Mouse (Mus musculus) thymus, postnatal 10 days (tissue): ENCODE measurements around the gene Plekhg1.

ENCODE experiments used
- DNase-seq, 2 experiments: peaks; one replicate each; pipeline ENCODE4 v3.0.0; 2021; ENCODE audit warnings: low spot score in 2 of 2

The Plekhg1 gene

GRCm38 (mm10) chr10:3741791-3742190 lies 1.6 kb downstream of the Plekhg1 start:
- DNase-seq, result no peak

GRCm38 (mm10) chr10:3743069-3743468 lies 2.9 kb downstream of the Plekhg1 start:
- DNase-seq, result no peak

DNA sequence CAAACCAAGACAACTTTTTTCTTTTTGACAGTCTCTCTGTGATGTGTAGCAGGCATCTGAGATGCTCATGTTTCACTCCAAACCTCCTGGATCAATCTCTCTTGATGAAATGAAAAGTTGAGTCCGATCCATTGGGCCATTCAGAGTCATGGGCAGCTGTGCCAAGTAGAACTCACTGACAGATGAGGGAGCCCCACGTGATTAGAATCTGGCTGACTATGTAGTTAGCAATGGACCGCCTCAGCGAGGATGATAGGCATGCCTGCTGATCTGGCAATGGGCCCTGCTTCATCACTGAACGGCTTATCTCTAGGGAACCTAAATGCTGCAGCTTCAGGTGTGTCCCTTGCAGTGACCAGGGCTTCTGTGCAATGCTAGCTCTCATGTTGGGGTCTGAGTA lies 3.7 kb downstream of the Plekhg1 start:
- no peak for DNase-seq

GRCm38 (mm10) chr10:3746794-3747518 lies 6.8 kb downstream of the Plekhg1 start:
- no peak for DNase-seq

DNA sequence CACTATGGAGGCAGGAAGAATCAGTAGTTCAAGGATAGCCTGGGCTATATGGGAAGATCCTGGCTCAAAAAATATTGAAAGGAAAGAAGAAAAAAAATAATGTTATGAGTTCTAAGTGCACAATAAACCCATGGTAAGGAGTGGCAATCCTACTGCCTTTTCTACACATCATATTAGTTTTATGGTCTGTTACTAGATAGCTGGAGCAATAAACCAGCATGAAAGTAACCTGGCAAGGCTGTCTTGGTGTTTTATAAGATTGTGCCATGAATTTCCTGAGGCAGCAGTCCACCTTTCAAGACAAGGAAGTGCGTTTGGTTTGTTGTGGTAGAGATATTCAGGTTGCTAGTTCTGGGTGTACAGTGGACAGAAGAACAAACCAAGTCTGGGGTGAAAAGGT lies 9.4 kb downstream of the Plekhg1 start:
- DNase-seq, result no peak

GRCm38 (mm10) chr10:3761992-3762391 lies 21.8 kb downstream of the Plekhg1 start:
- DNase-seq, result no peak

- DNase-seq, result no peak
These were observed 23.0 kb downstream of the Plekhg1 start for GRCm38 (mm10) chr10:3763199-3763598.

- DNase-seq, result no peak
These were observed 29.0 kb downstream of the Plekhg1 start for GRCm38 (mm10) chr10:3769131-3769530.

DNA sequence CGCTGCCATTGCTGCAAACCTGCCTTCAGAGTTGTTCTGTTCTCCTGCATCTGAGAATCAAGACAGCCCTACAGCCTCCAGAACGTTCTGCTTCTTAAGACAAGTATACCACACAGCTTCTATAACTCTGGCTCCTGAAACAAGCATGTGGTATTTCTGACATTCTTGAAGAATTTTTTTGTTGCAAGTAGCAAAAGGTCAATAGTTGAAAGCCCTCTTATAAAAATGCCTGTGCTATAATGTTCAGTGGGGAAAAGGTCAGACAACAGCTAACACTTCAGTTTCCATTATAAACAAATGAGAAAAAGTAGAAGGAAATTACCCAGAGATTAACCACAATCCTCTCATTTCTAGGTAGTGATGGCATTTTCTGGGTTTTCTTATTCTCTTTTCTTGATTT lies 34.2 kb downstream of the Plekhg1 start:
- no peak for DNase-seq

DNA sequence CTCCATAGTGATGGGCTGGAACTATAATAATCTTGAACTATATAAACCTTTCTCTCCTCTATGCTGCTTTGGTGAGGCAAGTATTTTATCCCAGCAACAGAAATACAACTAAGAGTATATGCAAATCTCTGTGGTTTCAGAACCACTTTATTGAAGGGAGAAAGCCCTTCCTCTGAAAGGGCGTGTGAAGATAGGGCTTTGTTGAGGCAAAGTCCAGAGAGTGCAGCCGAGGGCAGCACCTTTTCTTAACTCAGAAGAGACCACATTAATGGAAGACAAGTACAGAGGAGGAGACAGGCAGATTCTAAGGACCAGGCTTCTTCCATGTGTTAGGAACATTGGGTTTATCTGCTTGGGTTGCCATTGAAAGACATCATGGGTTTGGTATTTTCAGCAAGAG lies 36.6 kb downstream of the Plekhg1 start:
- no peak for DNase-seq

GRCm38 (mm10) chr10:3785362-3785761 lies 45.2 kb downstream of the Plekhg1 start:
- no peak for DNase-seq

DNA sequence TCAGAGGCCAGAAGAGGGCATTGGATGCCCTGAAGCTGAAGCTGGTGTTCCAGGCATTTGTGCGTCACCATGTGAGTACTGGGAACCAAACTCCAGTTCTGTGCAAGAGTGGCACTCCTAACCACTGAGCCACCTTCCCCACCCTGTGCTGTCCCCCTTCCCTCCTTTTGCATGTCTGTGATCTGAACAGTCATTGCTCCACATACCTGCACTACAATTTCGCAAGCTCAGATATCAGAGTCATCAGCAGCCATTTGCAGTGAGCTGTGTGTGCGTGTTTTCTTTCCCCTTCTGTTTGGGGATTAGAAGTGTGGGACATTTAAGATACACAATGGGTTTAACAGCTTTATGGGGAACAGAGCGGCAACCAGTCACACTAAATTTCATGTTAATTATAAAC lies 46.4 kb downstream of the Plekhg1 start:
- DNase-seq, result no peak

- DNase-seq, result no peak
These were observed 46.8 kb downstream of the Plekhg1 start for GRCm38 (mm10) chr10:3787006-3787405.

- DNase-seq, result no peak
These were observed 53.7 kb downstream of the Plekhg1 start for GRCm38 (mm10) chr10:3793825-3794224.

GRCm38 (mm10) chr10:3799455-3799854 lies 59.3 kb downstream of the Plekhg1 start:
- DNase-seq, result no peak

DNA sequence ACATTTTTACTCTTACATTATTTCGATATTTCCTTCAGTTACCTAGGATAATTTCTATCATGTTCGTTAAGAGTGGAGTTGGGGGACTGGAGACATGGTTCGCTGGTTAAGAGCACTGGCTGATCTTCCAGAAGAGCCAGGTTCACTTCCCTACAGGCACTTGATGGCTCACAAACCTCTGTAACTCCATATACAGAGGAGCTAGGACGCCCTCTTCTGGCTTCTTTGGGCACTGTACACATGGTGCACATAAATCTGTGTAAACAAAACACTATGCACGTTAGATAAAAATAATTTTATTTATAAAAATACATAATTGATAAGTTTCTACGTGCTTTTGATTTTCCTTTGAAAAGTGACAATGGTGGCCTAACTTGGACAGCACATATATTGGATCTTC lies 61.1 kb downstream of the Plekhg1 start:
- DNase-seq, result no peak

- DNase-seq, result no peak
These were observed 65.2 kb downstream of the Plekhg1 start for GRCm38 (mm10) chr10:3805334-3805733.

DNA sequence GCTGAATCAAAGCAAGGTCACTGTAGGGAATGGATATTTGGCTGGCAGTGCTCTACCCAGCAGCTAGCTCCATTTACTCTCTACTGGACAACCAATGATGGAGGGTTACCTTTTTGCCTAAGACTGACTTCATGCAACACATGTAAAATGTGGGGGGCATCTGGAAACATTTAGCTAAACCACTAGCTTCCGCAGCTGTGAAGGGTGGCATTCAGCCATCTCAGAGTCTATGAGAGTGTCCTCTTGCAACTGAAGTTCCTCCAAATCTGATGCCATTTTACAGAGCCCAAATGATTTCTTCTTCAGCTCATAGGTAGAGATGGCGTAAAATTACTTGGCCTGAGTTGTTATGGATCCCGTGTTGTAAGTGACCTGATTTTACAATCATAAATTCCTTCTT lies 67.8 kb downstream of the Plekhg1 start:
- no peak for DNase-seq

DNA sequence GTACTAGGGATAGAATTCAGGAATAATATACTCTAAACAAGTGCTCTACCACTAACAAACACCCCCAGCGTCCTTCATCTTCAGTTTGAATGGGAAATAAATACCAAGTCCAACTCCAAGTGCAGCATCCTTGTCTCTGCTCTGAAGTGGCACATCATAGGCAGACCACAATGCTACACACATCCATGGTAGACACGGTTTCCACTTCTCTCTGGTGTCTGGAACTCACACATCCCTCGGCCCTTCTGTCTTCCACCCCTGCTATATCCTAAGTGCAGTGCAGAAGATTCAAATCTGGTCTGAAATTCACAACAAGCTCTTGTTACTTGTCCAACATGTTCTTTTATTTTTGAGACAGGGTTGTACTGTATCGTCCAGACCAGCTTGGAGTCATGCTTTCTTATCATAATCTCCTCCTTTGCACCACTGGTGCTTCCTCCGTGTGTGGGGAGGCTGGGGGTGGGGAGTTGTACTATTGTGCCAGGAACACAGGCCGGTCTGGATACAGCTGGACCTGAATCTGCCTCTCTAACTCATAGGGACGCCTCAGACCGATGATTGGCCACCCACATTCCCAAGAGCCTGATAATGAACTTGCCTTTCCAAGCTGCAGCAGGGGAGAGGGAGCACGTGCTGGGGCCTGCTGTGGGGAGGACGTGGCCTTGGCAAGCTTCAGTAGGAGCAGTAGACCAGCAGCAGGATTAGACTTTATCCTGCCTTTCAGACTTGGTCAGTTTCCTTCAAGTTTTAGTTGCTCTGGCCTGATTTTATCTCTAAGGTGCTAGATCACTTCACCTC lies 70.5 kb downstream of the Plekhg1 start:
- DNase-seq, result no peak

DNA sequence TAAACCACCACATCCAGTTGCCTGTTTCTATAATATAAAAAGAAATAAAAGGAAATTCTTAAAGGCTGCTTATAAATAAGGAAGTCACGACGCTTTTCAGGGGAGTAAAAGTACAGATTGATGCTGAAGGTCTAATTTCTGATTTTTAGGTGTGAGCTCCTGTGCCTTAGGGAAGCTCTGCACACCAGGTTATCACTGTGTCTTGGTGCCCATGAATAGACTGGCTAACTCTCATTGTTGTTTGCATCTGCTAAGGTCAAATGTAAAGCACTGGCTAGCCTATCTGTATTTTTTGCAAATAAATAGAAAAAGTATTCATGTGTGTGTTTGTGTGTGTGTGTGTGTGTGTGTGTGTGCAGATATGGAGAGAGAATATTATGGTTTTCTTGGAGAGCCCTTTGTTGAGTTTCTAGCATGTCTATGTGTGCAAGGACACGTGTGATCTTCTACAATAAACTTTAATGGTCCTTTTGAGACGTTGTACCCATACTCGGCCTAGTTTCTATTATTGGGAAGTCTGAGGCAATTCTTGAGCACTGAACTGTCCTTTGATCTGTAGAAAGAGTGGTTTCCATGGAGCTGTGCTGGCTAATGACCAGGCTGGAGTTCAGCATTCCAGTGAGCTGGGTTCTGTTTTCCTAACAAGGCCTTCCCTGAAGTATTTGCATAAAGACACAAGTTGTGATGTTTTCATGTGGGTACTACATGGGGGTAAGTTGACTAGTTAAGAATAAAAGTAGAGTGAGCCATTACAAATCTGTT lies 79.0 kb downstream of the Plekhg1 start:
- no peak for DNase-seq

DNA sequence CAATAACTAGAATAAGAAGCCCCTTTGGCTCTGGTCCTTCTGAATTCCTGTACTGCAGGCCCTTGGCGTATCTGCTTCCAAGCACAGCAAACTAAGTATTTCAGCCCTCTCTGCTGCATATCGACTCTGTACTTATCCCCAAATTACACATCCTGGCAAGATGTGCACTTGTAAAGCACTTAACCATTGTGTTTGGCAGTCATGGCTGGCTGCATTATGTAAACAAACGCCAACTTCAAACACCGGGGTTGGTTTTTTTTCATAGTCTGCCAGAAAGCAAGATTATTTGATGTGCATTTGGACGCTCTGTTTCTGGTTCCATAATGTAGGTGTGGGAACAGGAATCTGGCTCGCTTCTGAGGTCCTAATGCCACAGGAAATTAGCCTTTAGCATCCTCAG lies 83.7 kb downstream of the Plekhg1 start:
- DNase-seq, result no peak

DNA sequence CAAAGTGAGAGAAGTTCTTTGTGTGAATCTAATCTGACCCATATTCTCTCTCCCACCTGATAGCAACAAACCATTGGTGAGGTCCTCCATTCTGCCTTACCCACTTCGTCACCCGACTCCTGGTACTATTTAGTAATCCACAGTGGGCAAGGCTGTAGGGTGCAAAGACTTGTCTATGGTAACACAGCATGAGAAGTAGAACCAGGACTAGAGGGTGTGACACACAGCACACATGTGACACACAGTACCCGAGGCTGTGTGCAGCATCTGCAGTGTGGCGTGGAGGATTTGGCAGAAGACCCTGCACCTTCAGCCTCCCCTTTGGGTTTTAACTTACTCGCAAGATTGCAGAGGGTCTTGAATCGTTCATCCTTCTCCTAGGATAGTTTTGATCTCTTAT lies 85.9 kb downstream of the Plekhg1 start:
- DNase-seq, result no peak

- no peak for DNase-seq
These were observed 87.2 kb downstream of the Plekhg1 start for GRCm38 (mm10) chr10:3827368-3827767.
